Mouse (Mus musculus) cerebellum, adult 9-10 months (tissue): Measurements from ENCODE around the gene Gm8439.

Experiments used
- DNase-seq: peaks from one replicate; pipeline ENCODE4 v3.0.0; 2022

Gene Gm8439

GRCm38 (mm10) chr4:120613691-120614329, 25.3 kb downstream of the Gm8439 start:
- peak; percentile 96 for DNase-seq

DNA sequence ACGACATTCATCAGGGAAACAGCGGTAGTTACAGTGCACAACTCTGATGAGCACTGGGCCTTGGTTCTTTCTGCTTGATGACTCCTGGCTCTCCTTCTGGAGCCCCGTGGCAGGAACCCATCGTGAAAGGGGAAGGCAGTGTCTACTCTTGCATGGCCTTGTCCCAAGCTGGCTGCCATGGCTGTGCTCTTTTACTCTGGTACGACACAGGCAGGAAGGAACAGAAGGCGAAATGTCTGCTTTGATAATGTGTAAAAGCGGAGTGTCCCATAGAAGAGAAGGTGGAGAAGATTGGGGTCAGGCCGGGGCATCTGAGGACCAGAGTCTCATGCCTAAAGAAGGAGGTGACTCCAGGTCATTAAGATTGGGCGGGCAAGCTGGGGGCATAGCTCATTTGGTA, 26.1 kb downstream of the Gm8439 start:
- peak; percentile 65 for DNase-seq

- DNase-seq: peak; percentile 75
Measured at GRCm38 (mm10) chr4:120615528-120616081, 27.1 kb downstream of the Gm8439 start.

- peak; percentile 83 for DNase-seq
Measured at GRCm38 (mm10) chr4:120616199-120617025, 27.9 kb downstream of the Gm8439 start.

DNA sequence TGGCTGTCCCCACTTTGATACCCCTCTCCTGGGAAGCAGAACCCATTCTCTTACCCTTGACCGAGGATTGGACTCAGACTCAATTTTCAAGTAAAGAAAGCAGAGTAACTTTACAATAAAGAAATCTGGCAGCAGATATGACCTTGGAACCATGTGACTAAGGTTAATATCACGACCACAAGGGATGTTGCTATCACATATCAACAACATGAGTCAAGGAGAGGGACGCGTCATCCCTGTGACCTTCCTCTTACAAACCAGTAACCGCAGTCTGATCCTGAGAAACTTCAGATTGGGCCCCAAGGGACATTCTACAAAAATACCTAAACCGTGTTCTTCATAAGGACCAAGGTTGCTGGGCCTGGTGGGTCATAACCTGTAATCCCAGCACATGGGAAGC, 39.2 kb downstream of the Gm8439 start:
- no peak for DNase-seq

DNA sequence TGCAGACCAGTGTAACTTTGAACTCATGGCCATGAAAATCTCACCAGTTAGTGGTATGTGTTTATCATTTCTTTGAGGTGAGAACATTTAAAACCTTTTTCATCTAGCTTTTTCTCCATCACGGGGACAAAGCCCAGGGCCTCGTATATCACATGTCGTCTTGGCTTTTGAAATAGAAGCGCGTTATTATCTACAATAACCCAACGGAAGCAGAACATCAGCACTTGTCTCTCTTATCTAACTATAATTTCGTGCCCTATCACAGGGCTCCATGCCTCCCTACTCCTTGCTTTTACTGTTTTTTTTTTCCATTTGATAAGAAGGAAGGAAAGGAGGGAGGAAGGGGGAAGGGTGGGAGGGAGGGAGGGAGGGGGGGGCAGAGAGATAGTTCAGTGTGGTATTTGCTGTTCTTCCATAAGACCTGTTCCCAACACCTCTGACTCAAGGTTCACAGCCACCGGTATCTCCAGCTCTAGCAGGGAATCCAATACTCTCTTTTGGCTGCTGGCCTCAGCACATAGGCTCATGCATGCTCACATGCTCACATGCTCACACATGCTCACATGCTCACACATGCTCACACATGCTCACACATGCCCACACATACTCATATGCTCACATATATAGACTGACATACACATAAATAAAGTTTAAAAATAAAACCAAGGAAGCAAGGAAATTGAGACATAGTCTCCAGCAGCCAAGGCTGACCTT, 41.8 kb downstream of the Gm8439 start:
- DNase-seq: no peak

- no peak for DNase-seq
Measured at GRCm38 (mm10) chr4:120631828-120632227, 43.3 kb downstream of the Gm8439 start.

DNA sequence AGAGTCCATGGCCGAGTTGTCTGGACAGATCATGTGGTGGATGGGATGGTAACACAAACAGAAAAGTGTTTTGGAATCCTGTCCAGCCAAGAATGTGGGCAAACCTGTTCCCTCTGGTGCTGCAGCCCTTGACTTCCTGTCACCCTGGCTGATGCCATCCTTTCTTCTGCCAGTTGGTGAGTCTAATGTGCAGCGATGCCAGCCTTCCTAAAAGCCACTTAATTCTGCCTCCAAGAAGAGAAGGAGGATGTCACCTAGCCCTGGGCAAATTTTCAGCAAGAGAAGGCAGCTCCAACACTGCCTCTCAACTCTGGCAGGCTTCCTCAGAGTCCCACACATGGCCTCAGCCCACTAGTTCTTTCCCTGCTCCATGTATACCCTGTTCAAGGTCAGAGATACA, 46.8 kb downstream of the Gm8439 start:
- DNase-seq: peak; percentile 51

- no peak for DNase-seq
Measured at GRCm38 (mm10) chr4:120641946-120642345, 53.4 kb downstream of the Gm8439 start.

DNA sequence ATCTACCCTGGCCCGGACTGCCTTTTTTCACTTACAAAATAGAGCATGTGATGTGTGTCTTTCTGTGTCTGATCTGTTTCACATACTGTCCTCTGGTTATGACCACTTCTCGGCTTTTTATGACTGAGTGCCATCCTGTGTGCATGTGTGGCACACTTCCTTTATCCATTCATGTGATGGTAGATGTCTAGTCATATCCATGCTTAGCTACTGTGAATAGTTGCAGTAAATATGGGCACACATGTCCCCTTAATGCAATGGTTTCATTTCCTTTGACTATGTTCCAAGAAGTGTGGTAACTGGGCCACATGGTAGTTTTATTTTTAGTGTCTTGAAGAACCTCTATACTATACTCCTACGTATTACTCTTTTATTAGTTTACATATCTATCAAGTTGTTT, 55.4 kb downstream of the Gm8439 start:
- no peak for DNase-seq

GRCm38 (mm10) chr4:120649369-120650207, 61.0 kb downstream of the Gm8439 start:
- DNase-seq: peak; percentile 58

DNA sequence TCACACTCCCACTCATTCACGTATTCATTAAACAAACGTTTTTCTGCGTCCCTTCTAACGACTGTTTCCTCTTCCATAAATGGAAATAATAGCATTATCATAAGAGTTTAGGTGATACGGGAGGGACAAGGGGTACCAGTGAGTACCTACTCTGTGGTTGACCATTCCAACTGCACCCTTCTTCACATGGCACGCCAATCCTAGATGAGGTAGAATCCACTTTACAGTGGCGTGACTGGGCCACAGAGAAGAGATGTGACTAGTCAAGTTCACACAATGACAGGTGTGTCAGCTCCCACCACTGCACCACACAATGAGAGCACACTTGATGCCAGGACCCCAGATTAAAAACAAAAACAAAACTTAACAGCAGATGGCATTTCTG, 61.7 kb downstream of the Gm8439 start:
- DNase-seq: peak; percentile 46

DNA sequence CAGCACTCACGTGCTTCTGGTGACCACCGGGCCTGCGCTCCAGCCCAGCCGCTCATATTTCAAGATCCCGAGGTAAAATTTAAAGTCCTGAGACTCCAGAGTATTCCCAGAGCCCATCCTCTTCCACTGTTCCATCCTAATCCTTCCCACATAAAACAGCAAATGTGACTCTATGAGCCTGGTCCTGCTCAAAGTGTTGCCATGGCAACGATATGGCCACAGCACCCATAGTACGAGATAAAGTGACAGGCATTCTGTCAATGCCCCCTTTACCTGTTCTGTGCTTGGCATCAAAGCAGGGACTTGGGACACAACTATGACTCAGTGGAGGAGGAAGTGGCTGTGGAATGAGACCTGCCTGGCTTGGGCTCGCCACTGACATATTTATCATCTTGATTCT, 67.4 kb downstream of the Gm8439 start:
- no peak for DNase-seq
